Mouse (Mus musculus) hematopoietic multipotent progenitor cell, adult 10-12 weeks (in vitro differentiated cells): ENCODE data around the gene Tbata. TPM values are rescaled to one million over a fixed set of nuclear protein-coding genes. Genes with fewer than 3 reads are reported as not detected.

Source experiments
- polyA plus RNA-seq: library from polyadenylated mRNA; stranded (reverse); fragments of >175 nt; gene quantifications from 2 replicates; pipeline ENCODE4 v1.2.3, GENCODE M21; 2012; ENCODE audit warnings: low replicate concordance

Tbata gene
- not detected in 2 replicates for polyA plus RNA-seq

DNA sequence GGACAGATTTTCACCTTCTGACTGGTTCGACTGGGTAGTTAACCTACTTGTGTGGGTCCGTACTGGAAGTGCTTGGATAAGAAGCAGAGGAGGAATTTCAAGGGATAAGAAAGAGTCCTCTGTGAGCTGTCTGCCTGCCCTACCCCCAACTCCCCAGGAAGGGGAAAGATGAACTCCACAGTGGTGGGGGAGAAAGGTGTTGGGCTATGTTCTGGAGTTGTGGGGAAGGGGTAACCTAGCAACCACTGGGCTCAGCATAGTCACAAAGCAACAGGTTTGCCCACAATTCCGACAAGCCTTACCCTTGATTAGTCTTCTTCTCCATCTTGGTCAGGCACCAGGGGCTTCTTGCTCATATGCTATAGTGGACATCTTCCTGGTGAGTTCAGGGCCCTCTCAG lies at the start of gene Tbata:
Tbata (plus strand) TSS at position 301 of the 400 bp plus-strand sequence.

DNA sequence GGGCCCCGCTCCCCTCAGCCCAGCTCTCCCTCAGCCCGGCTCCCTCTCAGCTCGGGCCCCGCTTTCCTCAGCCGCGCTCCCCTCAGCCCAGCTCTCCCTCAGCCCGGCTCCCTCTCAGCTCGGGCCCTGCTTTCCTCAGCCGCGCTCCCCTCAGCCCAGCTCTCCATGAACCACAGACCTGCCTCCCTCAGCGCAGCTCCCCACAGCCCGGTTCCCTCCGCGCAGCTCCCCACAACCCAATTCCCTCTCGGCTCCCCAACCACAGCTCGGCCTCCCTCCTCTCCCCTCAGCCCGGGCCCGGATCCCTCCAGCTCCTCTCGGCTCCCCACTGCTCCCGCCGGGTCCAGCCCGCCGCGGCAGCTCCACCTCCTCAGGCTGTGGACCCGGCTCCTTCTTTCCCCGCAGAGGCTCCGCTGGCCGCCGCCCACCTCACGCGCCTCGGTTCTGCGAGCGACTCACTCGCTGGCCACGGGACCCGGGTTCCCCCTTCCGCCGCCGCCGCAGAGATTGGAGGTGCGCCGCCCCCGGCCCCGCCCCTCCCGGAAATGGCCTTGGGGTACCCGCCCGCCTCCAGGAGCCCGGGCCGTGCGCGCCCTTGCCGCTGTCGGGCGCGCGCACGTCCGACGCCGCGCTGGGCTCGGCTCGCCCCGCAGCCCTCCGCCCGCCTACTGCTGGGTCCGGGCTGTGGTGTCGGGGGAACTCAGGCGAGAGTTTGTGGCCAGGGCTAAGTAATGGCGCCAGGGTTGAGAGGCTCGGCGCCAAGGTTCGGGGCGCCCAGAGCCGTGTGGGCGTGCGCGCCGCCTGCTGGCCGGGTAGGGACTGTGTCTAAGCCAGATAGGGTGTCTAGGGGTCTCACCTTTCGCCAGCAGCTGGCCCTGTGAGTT lies 24.4 kb upstream of the Tbata start, which contains the start of gene Sgpl1:
Sgpl1 (minus strand) TSS at position 547 of the 884 bp plus-strand sequence.

Other genes starting within 250 kb of the Tbata start
- gene Pcbd1, start 82.6 kb upstream of the Tbata start, polyA plus RNA-seq, result 0.31 and 0.58 TPM in 2 replicates
- gene Sgpl1, start 24.3 kb upstream of the Tbata start, polyA plus RNA-seq, result 21.2 and 31.6 TPM in 2 replicates
- 11.6 and 35.9 TPM in 2 replicates for gene Adamts14, start 101.5 kb downstream of the Tbata start, polyA plus RNA-seq
- 12.6 and 30.9 TPM in 2 replicates for gene Prf1, start 125.9 kb downstream of the Tbata start, polyA plus RNA-seq
- 2.3 and 2.8 TPM in 2 replicates for gene Pald1, start 211.6 kb downstream of the Tbata start, polyA plus RNA-seq
- gene Nodal, start 246.0 kb downstream of the Tbata start, polyA plus RNA-seq, result 0.12 TPM in 1 of 2 replicates, not detected in the other